Mouse (Mus musculus): ENCODE data around the gene Mrpl22. TPM values are rescaled to one million over a fixed set of nuclear protein-coding genes. Genes with fewer than 3 reads are reported as not detected.
A peak's percentile ranks its signal among the peaks of the same experiment; 100 is the strongest.
"Not testable (repeated sequence)": the region's sequence is repeated elsewhere in the genome, so short reads cannot be mapped to it uniquely, and the experiment has no call there.

Mrpl22 gene
- polyA plus RNA-seq, 1 experiment from 2014 or later, result 125 TPM

- Histone ChIP-seq H3K4me3 (peak overlapping the region; percentile 32), H3K27ac (no peak overlapping the region), H3K4me2 (replicated peaks) (peak overlapping the region; percentile 46), H3K27me3 (peaks cover 4% of the 10 kb centered on the region; the same call in 1 of the 2 replicates), H3K9me3 (no peaks in the 10 kb centered on the region), H3K9ac (no peak overlapping the region), H3K4me1 (peaks cover 11% of the 10 kb centered on the region), H3K36me3 (no peaks in the 10 kb centered on the region)
- WGBS, result 41% methylated on average over 17 of the region's 17 CpGs
- peak; percentile 77 for ATAC-seq (ENCODE audit: insufficient number of reproducible peaks, insufficient read depth, low FRiP score, low TSS enrichment)
Observed at GRCm38 (mm10) chr11:58214391-58215048, 43.1 kb downstream of the Mrpl22 start.

- ATAC-seq (ENCODE audit: insufficient number of reproducible peaks, insufficient read depth, low FRiP score, low TSS enrichment), result peak; percentile 61
- peaks cover 11% of the 10 kb centered on the region for H3K4me1 ChIP-seq
- not testable (repeated sequence) for H3K4me3 ChIP-seq, H3K27me3 ChIP-seq, H3K36me3 ChIP-seq, H3K9me3 ChIP-seq, H3K9ac ChIP-seq, H3K27ac ChIP-seq
- peak overlapping the region; percentile 46 for H3K4me2 ChIP-seq (replicated peaks)
- 19% methylated on average over 3 of the region's 3 CpGs for WGBS
Observed at GRCm38 (mm10) chr11:58215049-58215430, 43.6 kb downstream of the Mrpl22 start.

- Histone ChIP-seq H3K4me1 (peaks cover 11% of the 10 kb centered on the region), H3K9ac (no peak overlapping the region), H3K27ac (no peak overlapping the region), H3K4me2 (replicated peaks) (no peak overlapping the region), H3K27me3 (peaks cover 4% of the 10 kb centered on the region; the same call in 1 of the 2 replicates), H3K36me3 (no peaks in the 10 kb centered on the region), H3K9me3 (no peaks in the 10 kb centered on the region), H3K4me3 (no peak overlapping the region)
- no peak for ATAC-seq (ENCODE audit: insufficient number of reproducible peaks, insufficient read depth, low FRiP score, low TSS enrichment)
- WGBS, result 80% methylated on average over 5 of the region's 5 CpGs
Observed at GRCm38 (mm10) chr11:58215814-58216213, 44.4 kb downstream of the Mrpl22 start.

- Histone ChIP-seq H3K4me3 (no peak overlapping the region), H3K4me1 (peaks cover 4% of the 10 kb centered on the region; the same call in 1 of the 2 replicates), H3K9ac (no peak overlapping the region), H3K27me3 (peaks cover 4% of the 10 kb centered on the region; the same call in 1 of the 2 replicates), H3K9me3 (no peaks in the 10 kb centered on the region), H3K4me2 (replicated peaks) (no peak overlapping the region), H3K27ac (no peak overlapping the region), H3K36me3 (no peaks in the 10 kb centered on the region)
- 82% methylated on average over 6 of the region's 6 CpGs for WGBS
- no peak for ATAC-seq (ENCODE audit: insufficient number of reproducible peaks, insufficient read depth, low FRiP score, low TSS enrichment)
Observed at GRCm38 (mm10) chr11:58216823-58217222, 45.4 kb downstream of the Mrpl22 start.

GRCm38 (mm10) chr11:58223751-58224150 lies 52.3 kb downstream of the Mrpl22 start:
- Histone ChIP-seq H3K36me3 (no peaks in the 10 kb centered on the region), H3K4me2 (replicated peaks) (no peak overlapping the region), H3K27me3 (peaks cover 4% of the 10 kb centered on the region; the same call in 1 of the 2 replicates), H3K9ac (no peak overlapping the region), H3K4me1 (no peaks in the 10 kb centered on the region), H3K4me3 (no peak overlapping the region), H3K9me3 (no peaks in the 10 kb centered on the region), H3K27ac (no peak overlapping the region)
- 34% methylated on average over 4 of the region's 4 CpGs for WGBS
- ATAC-seq (ENCODE audit: insufficient number of reproducible peaks, insufficient read depth, low FRiP score, low TSS enrichment), result no peak

- H3K27me3 ChIP-seq, result no peaks in the 10 kb centered on the region
Observed at GRCm38 (mm10) chr11:58224313-58224712, 52.9 kb downstream of the Mrpl22 start.

GRCm38 (mm10) chr11:58224872-58225271 lies 53.4 kb downstream of the Mrpl22 start:
- not testable (repeated sequence) for ATAC-seq (ENCODE audit: insufficient number of reproducible peaks, insufficient read depth, low FRiP score, low TSS enrichment); H3K9ac ChIP-seq; H3K27ac ChIP-seq; H3K36me3 ChIP-seq; H3K27me3 ChIP-seq; H3K4me3 ChIP-seq; H3K4me2 ChIP-seq (replicated peaks); H3K9me3 ChIP-seq; H3K4me1 ChIP-seq
- 76% methylated on average over 2 of the region's 2 CpGs for WGBS

More at GRCm38 (mm10) chr11:58224313-58224712, 52.9 kb downstream of the Mrpl22 start:
- no peak for ATAC-seq (ENCODE audit: insufficient number of reproducible peaks, insufficient read depth, low FRiP score, low TSS enrichment)
- H3K4me2 ChIP-seq (replicated peaks), result no peak overlapping the region
- H3K4me1 ChIP-seq, result no peaks in the 10 kb centered on the region
- no peak overlapping the region for H3K9ac ChIP-seq
- H3K36me3 ChIP-seq, result no peaks in the 10 kb centered on the region
- no peaks in the 10 kb centered on the region for H3K9me3 ChIP-seq
- 58% methylated on average over 7 of the region's 7 CpGs for WGBS
- H3K4me3 ChIP-seq, result no peak overlapping the region
- no peak overlapping the region for H3K27ac ChIP-seq

- H3K4me1 ChIP-seq, result no peaks in the 10 kb centered on the region
- no peaks in the 10 kb centered on the region for H3K27me3 ChIP-seq
- 11% methylated on average over 5 of the region's 5 CpGs for WGBS
- ATAC-seq (ENCODE audit: insufficient number of reproducible peaks, insufficient read depth, low FRiP score, low TSS enrichment), result no peak; the same call in 1 of the 2 replicates
- no peak overlapping the region for H3K27ac ChIP-seq
- no peak overlapping the region for H3K4me3 ChIP-seq
- no peak overlapping the region for H3K9ac ChIP-seq
- H3K4me2 ChIP-seq (replicated peaks), result no peak overlapping the region
- H3K36me3 ChIP-seq, result no peaks in the 10 kb centered on the region
- no peaks in the 10 kb centered on the region for H3K9me3 ChIP-seq
Observed at GRCm38 (mm10) chr11:58225655-58226054, 54.2 kb downstream of the Mrpl22 start.

- Histone ChIP-seq H3K36me3 (no peaks in the 10 kb centered on the region), H3K9ac (no peak overlapping the region), H3K9me3 (no peaks in the 10 kb centered on the region), H3K4me1 (no peaks in the 10 kb centered on the region), H3K27ac (no peak overlapping the region), H3K4me3 (no peak overlapping the region), H3K4me2 (replicated peaks) (no peak overlapping the region), H3K27me3 (no peaks in the 10 kb centered on the region)
- no peak for ATAC-seq (ENCODE audit: insufficient number of reproducible peaks, insufficient read depth, low FRiP score, low TSS enrichment)
Observed at GRCm38 (mm10) chr11:58226425-58226824, 55.0 kb downstream of the Mrpl22 start.

GRCm38 (mm10) chr11:58228021-58228420 lies 56.6 kb downstream of the Mrpl22 start:
- H3K27me3 ChIP-seq; H3K27ac ChIP-seq; H3K36me3 ChIP-seq; ATAC-seq (ENCODE audit: insufficient number of reproducible peaks, insufficient read depth, low FRiP score, low TSS enrichment); H3K4me2 ChIP-seq (replicated peaks); H3K4me3 ChIP-seq; H3K4me1 ChIP-seq; H3K9me3 ChIP-seq; H3K9ac ChIP-seq: not testable (repeated sequence)
- WGBS, result 83% methylated on average over 2 of the region's 2 CpGs
